Mouse (Mus musculus): ENCODE measurements at regions not wholly inside any gene's neighbourhood (a gene's known extent, or its start where the extent isn't known, plus 50 kb on each side); places are given as distances from the start of the nearest gene placed in this dataset.

DNA sequence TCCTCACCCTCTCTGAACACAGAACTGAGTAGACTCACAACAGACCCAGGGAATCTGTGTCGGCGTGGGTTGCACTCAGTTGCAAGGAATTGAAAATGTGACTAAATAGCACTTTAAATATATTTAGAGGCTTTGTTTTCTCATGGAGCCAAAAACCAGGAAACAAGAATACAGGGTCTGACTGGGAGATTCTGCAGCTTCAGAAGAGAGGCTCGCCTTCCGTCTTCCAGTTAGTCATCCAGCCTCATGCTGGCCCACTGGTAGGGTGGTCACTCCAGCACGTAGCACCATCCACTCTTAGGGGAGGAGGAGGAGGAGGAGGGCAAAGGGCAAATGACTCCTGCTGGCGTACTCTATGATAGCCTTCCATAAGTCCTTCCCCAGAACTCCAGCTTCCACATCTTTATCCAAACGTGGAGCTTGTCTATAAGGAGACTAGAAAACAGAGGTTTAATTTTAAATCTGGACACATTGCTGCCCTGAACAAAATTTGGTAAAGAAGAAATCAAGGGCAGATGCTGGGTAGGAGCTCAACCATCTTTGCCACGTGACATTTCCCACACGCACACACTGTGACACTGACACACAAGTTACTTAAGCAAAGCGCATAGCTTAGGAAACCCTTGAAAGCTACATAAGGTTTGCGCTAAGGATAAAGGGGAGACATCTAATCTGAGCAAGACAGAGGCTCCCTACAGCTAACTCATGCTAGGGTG lies 60.8 kb downstream of the Mis18a start:
- Histone ChIP-seq H3K9me3 (replicated peaks) (no peaks in the 10 kb centered on the region), H3K36me3 (no peaks in the 10 kb centered on the region), H3K4me1 (no peaks in the 10 kb centered on the region), H3K4me2 (replicated peaks) (no peak overlapping the region), H3K27me3 (no peaks in the 10 kb centered on the region), H3K27ac (replicated peaks) (no peak overlapping the region), H3K4me3 (replicated peaks) (no peak overlapping the region), H3K9ac (no peak overlapping the region)
- ATAC-seq (ENCODE audit: insufficient number of reproducible peaks, low FRiP score, low TSS enrichment, low read depth): no peak
- 86% methylated on average over 11 of the region's 11 CpGs for WGBS

DNA sequence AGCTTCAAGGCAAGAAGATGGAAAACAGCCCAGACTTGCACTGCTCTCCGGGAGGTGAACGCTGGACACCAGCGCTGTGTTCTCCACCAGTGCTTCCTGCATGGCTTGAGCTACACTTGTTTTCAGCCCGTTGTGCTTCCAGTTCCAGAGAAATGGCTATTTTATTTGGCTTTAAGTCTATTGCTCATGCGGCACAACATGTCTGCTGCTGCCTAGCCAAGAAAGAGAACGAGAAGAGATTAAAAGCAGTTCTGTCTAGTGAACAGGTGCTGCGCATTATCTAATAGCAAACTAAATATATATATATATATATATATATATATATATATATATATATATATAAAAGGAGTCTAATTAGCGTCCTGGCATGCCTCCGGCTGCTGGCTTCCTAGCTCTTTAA lies 63.1 kb downstream of the Mis18a start:
- Histone ChIP-seq H3K36me3 (no peaks in the 10 kb centered on the region), H3K4me1 (no peaks in the 10 kb centered on the region), H3K9ac (no peak overlapping the region), H3K9me3 (replicated peaks) (no peaks in the 10 kb centered on the region), H3K4me3 (replicated peaks) (no peak overlapping the region), H3K27me3 (no peaks in the 10 kb centered on the region), H3K27ac (replicated peaks) (no peak overlapping the region), H3K4me2 (replicated peaks) (no peak overlapping the region)
- WGBS: 42% methylated on average over 9 of the region's 9 CpGs
- ATAC-seq (ENCODE audit: insufficient number of reproducible peaks, low FRiP score, low TSS enrichment, low read depth): no peak

GRCm38 (mm10) chr16:90658050-90658449 lies 69.2 kb downstream of the Mis18a start:
- Histone ChIP-seq H3K4me1 (0 out of 2 replicates have a peak, but pooled peaks cover 4% of the 10 kb centered on the region), H3K27me3 (no peaks in the 10 kb centered on the region), H3K4me2 (replicated peaks) (no peak overlapping the region), H3K9me3 (replicated peaks) (no peaks in the 10 kb centered on the region), H3K4me3 (replicated peaks) (no peak overlapping the region), H3K9ac (no peak overlapping the region), H3K36me3 (no peaks in the 10 kb centered on the region), H3K27ac (replicated peaks) (no peak overlapping the region)
- no peak for ATAC-seq (ENCODE audit: insufficient number of reproducible peaks, low FRiP score, low TSS enrichment, low read depth)
- 91% methylated on average over 7 of the region's 7 CpGs for WGBS

- Histone ChIP-seq H3K9ac (no peak overlapping the region), H3K4me3 (replicated peaks) (no peak overlapping the region), H3K27ac (replicated peaks) (no peak overlapping the region), H3K4me2 (replicated peaks) (no peak overlapping the region), H3K9me3 (replicated peaks) (no peaks in the 10 kb centered on the region), H3K36me3 (no peaks in the 10 kb centered on the region), H3K27me3 (no peaks in the 10 kb centered on the region), H3K4me1 (0 out of 2 replicates have a peak, but pooled peaks cover 4% of the 10 kb centered on the region)
- WGBS: 61% methylated on average over 9 of the region's 9 CpGs
- no peak for ATAC-seq (ENCODE audit: insufficient number of reproducible peaks, low FRiP score, low TSS enrichment, low read depth)
Observed at GRCm38 (mm10) chr16:90657027-90657426, 70.2 kb downstream of the Mis18a start.

GRCm38 (mm10) chr16:90656571-90657011 lies 70.6 kb downstream of the Mis18a start:
- Histone ChIP-seq H3K27me3 (no peaks in the 10 kb centered on the region), H3K9ac (no peak overlapping the region), H3K4me3 (replicated peaks) (no peak overlapping the region), H3K9me3 (replicated peaks) (no peaks in the 10 kb centered on the region), H3K36me3 (no peaks in the 10 kb centered on the region), H3K27ac (replicated peaks) (no peak overlapping the region; the same call in 1 of the 2 replicates), H3K4me2 (replicated peaks) (no peak overlapping the region), H3K4me1 (0 out of 2 replicates have a peak, but pooled peaks cover 4% of the 10 kb centered on the region)
- ATAC-seq (ENCODE audit: insufficient number of reproducible peaks, low FRiP score, low TSS enrichment, low read depth): no peak
- 37% methylated on average over 16 of the region's 16 CpGs for WGBS

- no peak overlapping the region for H3K4me3 ChIP-seq (replicated peaks)
- H3K27me3 ChIP-seq: no peaks in the 10 kb centered on the region
- H3K36me3 ChIP-seq: no peaks in the 10 kb centered on the region
- 0 out of 2 replicates have a peak, but pooled peaks cover 4% of the 10 kb centered on the region for H3K4me1 ChIP-seq
- no peak overlapping the region for H3K27ac ChIP-seq (replicated peaks)
- H3K4me2 ChIP-seq (replicated peaks): no peak overlapping the region
- WGBS: 88% methylated on average over 5 of the region's 5 CpGs
- ATAC-seq (ENCODE audit: insufficient number of reproducible peaks, low FRiP score, low TSS enrichment, low read depth): no peak
- no peaks in the 10 kb centered on the region for H3K9me3 ChIP-seq (replicated peaks)
- H3K9ac ChIP-seq: no peak overlapping the region
Observed at GRCm38 (mm10) chr16:90654853-90655252, 72.4 kb downstream of the Mis18a start.

- 67% methylated on average over 4 of the region's 4 CpGs for WGBS
- Histone ChIP-seq H3K4me2 (replicated peaks) (no peak overlapping the region), H3K4me3 (replicated peaks) (no peak overlapping the region), H3K27me3 (no peaks in the 10 kb centered on the region), H3K36me3 (no peaks in the 10 kb centered on the region), H3K9ac (no peak overlapping the region), H3K27ac (replicated peaks) (no peak overlapping the region), H3K9me3 (replicated peaks) (no peaks in the 10 kb centered on the region), H3K4me1 (0 out of 2 replicates have a peak, but pooled peaks cover 4% of the 10 kb centered on the region)
- no peak for ATAC-seq (ENCODE audit: insufficient number of reproducible peaks, low FRiP score, low TSS enrichment, low read depth)
Observed at GRCm38 (mm10) chr16:90652821-90653220, 74.4 kb downstream of the Mis18a start.

- H3K4me2 ChIP-seq (replicated peaks): no peak overlapping the region
- no peak overlapping the region for H3K9ac ChIP-seq
- ATAC-seq (ENCODE audit: insufficient number of reproducible peaks, low FRiP score, low TSS enrichment, low read depth): no peak
- no peaks in the 10 kb centered on the region for H3K4me1 ChIP-seq
- H3K36me3 ChIP-seq: no peaks in the 10 kb centered on the region
- no peaks in the 10 kb centered on the region for H3K27me3 ChIP-seq
- H3K27ac ChIP-seq (replicated peaks): no peak overlapping the region
- no peak overlapping the region for H3K4me3 ChIP-seq (replicated peaks)
- WGBS: 73% methylated on average over 4 of the region's 4 CpGs
- H3K9me3 ChIP-seq (replicated peaks): no peaks in the 10 kb centered on the region
Observed at GRCm38 (mm10) chr16:90648161-90648560, 79.0 kb downstream of the Mis18a start.

DNA sequence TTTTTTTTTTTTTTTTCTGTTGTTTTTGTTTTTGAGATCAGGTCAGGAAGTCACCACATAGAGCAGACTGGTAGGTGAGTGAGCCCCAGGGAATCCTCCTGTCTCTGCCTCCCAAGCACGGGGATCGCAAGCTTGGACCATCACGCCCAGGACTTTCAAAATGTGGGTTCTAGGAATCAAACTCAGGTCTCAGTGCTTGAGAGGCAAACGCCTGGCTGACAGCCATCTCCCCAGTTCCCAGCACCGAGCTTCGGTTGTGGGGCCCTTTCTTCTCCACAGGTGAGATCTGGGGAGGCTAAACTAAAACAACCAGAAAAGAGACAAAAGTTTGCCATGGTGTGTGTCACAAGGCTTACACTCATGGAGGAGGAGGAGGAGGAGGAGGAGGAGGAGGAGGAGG lies 84.5 kb downstream of the Mis18a start:
- H3K9me3 ChIP-seq (replicated peaks): no peaks in the 10 kb centered on the region
- no peak for ATAC-seq (ENCODE audit: insufficient number of reproducible peaks, low FRiP score, low TSS enrichment, low read depth)

DNA sequence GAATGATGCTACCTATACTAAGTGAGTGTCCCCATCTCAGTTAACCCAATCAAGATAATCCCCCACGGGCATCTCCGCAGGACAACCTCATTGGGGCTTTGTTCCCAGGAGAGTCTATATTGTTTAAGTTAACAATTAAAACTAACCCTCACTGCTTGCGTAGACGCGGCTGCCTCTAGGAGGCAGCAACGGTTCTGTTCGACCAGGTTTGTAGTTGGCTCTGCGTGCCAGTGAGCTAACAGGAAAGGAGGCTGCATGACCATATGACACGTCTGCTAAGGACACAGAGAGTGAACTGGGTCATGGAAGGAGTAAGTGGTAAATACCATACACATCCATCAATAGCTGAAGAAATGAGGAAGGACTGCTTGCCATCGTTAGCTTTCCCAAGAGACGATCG lies 92.0 kb downstream of the Mis18a start:
- Histone ChIP-seq H3K9ac (no peak overlapping the region), H3K9me3 (replicated peaks) (no peaks in the 10 kb centered on the region), H3K4me3 (replicated peaks) (no peak overlapping the region), H3K36me3 (no peaks in the 10 kb centered on the region), H3K4me2 (replicated peaks) (no peak overlapping the region), H3K27ac (replicated peaks) (no peak overlapping the region), H3K4me1 (peaks cover 6% of the 10 kb centered on the region), H3K27me3 (no peaks in the 10 kb centered on the region)
- no peak for ATAC-seq (ENCODE audit: insufficient number of reproducible peaks, low FRiP score, low TSS enrichment, low read depth)
- WGBS: 39% methylated on average over 12 of the region's 12 CpGs

More for the DNA sequence above, 84.5 kb downstream of the Mis18a start:
- Histone ChIP-seq H3K4me1 (no peaks in the 10 kb centered on the region), H3K4me3 (replicated peaks) (no peak overlapping the region), H3K4me2 (replicated peaks) (no peak overlapping the region), H3K27me3 (no peaks in the 10 kb centered on the region), H3K9ac (no peak overlapping the region), H3K36me3 (no peaks in the 10 kb centered on the region), H3K27ac (replicated peaks) (no peak overlapping the region)
- WGBS: 87% methylated on average over 6 of the region's 6 CpGs

DNA sequence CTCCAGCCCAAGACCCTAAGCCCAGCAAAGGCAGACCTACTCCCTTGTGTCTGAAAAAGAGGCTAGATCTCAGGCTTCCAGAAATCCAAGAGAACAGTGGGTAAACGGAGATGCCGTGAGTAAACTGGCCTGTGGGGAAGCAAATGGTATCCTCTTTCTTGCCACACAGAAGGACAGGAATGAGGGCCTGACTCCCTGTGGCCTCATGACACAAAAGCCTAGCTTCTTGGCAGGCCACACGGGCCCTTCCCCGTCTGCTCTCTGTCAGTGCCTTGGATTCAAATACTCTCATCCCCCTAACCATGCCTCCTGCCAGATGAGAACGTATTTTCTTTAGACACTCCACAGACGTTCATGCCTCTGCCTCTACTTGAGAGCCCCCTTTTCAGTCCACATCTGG lies 97.2 kb downstream of the Mis18a start:
- H3K4me1 ChIP-seq: peaks cover 42% of the 10 kb centered on the region
- 0 out of 2 replicates have a peak overlapping the region, but pooled peaks have one; percentile 30 for H3K4me2 ChIP-seq (replicated peaks)
- H3K9ac ChIP-seq: no peak overlapping the region
- 14% methylated on average over 6 of the region's 6 CpGs for WGBS
- peak overlapping the region; percentile 94 for H3K27ac ChIP-seq (replicated peaks)
- H3K4me3 ChIP-seq (replicated peaks): no peak overlapping the region
- peak; percentile 32; the same call in 1 of the 2 replicates for ATAC-seq (ENCODE audit: insufficient number of reproducible peaks, low FRiP score, low TSS enrichment, low read depth)
- no peaks in the 10 kb centered on the region for H3K27me3 ChIP-seq
- H3K36me3 ChIP-seq: no peaks in the 10 kb centered on the region
- H3K9me3 ChIP-seq (replicated peaks): no peaks in the 10 kb centered on the region
